Mouse (Mus musculus) splenic B cell, adult 2 months (primary cell): Measurements from ENCODE around the gene Mplkip.

Experiments
- DNase-seq: peaks from one replicate; pipeline ENCODE4 v3.0.0-alpha.2; 2011; ENCODE audit warnings: low read depth, low spot score
- H3K27me3 ChIP-seq: 2 replicates; pipeline ENCODE4 v1.6.1; 2012; ENCODE audit warnings: mild to moderate bottlenecking, low read length, moderate library complexity, mixed read lengths; ENCODE audit not compliant: control insufficient read depth, poor library complexity, insufficient read depth, severe bottlenecking
- H3K36me3 ChIP-seq: 2 replicates; pipeline ENCODE4 v1.6.1; 2012; ENCODE audit warnings: mild to moderate bottlenecking, low read length, moderate library complexity, mixed read lengths; ENCODE audit not compliant: control insufficient read depth, poor library complexity, insufficient read depth, severe bottlenecking

The Mplkip gene

DNA sequence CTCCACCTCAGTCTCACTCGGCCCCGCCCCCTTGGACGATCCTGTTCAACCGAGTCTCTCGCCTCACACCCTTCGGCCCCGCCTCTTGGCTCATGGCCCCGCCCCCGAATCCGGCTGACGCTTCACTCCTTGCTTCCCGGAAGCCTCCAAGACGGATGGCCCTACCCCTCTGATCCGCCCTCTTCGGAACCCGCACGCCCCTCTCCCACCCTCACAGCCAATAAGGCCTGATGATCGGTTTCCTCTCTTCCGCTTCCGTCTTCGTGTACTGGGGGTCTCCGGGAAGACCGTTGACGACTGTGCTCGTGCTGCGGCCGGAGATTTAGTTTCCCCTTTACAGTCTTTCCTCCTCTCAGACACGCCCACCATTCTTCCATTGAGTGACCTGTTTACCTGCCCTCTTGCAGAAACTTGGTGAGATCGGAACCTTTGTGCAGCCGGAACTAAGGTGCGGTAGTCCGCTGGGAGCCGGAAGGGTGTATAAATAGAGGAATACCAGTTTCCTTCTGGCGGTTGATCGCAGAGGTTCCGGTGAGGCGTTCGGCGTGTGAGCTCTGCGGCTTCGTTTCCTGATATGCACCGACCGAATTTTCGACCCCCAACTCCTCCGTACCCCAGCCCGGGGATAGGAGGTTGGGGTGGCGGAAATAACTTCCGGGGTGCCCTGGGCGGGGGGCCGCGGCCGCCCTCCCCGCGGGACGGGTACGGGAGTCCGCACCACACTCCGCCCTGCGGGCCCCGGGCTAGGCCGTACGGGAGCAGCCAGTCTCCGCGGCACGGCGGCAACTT, at the start of gene Mplkip, which contains the start of gene Sugct:
Gene Mplkip (plus strand): TSS at position 282 of the 789 bp plus-strand sequence.
Gene Sugct (minus strand): TSS at position 643 of the 789 bp plus-strand sequence.
- no peaks in the 10 kb centered on the region for H3K36me3 ChIP-seq
- peak; percentile 100 for DNase-seq
- no peaks in the 10 kb centered on the region for H3K27me3 ChIP-seq

DNA sequence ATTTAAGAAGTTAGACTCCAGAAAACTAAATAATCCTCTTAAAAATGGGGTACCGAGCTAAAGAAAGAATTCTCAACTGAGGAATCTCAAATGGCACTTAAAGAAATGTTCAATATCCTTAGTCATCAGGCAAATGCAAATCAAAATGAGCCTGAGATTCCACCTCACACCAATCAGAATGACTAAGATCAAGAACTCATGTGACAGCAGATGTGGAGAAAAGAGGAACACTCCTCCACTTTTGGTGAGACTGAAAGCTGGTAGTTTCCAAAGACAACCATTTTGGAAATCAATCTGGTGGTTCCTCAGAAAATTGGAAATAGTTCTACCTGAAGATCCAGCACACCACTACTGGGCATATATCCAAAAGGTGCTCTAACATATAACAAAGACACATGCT, 27.6 kb upstream of the Mplkip start:
- H3K36me3 ChIP-seq: no peaks in the 10 kb centered on the region
- H3K27me3 ChIP-seq: no peaks in the 10 kb centered on the region
- DNase-seq: no peak

DNA sequence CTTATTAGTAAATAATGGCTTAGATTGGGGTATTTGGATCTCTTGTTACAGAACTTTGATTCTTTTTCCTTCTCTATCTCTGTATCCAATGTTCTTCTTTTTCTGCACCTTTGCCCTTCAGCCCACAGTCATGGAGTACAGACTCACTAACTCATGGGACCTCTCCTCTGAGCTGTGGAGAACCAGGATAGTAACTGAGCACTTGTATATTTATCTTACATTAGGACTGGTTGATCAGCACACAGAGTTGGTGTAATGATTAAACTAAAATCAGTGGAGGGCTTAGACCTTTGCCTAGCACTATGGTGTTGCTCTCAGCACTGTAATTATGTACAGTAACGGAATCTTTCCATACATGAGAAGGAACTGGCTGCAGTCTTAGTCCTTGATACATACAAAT, 23.9 kb upstream of the Mplkip start:
- H3K36me3 ChIP-seq: no peaks in the 10 kb centered on the region
- H3K27me3 ChIP-seq: no peaks in the 10 kb centered on the region
- no peak for DNase-seq

DNA sequence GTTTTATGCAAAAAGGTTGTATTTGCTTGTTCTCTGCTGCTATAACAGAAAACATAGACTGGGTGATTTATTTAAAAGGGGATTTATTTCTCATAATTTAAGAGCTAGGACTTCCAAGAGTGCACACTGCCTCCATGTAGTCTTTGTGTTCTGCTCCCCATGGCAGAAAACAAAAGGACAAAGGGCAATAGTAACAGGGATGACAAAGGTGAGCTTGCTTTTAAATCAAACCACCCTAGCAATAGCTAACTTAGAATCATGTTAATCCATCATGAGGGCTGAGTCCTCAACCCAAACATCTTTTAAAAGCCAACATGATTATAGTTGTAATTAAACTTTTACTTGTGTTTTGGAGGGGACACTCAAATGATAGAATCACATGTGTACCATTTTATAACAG, 5.5 kb upstream of the Mplkip start:
- H3K36me3 ChIP-seq: no peaks in the 10 kb centered on the region
- no peak for DNase-seq
- no peaks in the 10 kb centered on the region for H3K27me3 ChIP-seq

GRCm38 (mm10) chr13:17690686-17691085, 4.3 kb upstream of the Mplkip start:
- Histone ChIP-seq H3K27me3 (no peaks in the 10 kb centered on the region), H3K36me3 (no peaks in the 10 kb centered on the region)
- no peak for DNase-seq

GRCm38 (mm10) chr13:17691436-17691835, 3.6 kb upstream of the Mplkip start:
- DNase-seq: no peak
- no peaks in the 10 kb centered on the region for H3K36me3 ChIP-seq
- H3K27me3 ChIP-seq: no peaks in the 10 kb centered on the region

DNA sequence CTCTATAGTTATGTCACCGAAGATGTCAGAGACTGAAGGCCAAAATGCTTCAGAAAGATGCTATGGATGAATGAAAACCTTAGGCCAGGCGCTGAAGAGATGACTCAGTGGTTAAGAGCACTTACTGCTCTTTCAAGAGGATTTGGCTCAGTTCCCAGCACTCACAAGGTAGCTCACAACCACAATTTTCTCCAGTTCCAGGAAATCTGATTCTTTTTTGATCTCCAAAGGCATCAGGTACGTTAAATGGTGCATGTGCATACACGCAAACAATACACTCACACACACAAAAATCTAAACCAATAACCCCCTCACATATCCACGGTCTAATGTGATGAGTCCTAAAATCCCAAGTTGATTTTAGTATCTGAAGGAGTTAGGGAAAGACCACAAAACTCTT, 1.2 kb upstream of the Mplkip start:
- Histone ChIP-seq H3K36me3 (no peaks in the 10 kb centered on the region), H3K27me3 (no peaks in the 10 kb centered on the region)
- peak; percentile 7 for DNase-seq

- DNase-seq: no peak
- no peaks in the 10 kb centered on the region for H3K36me3 ChIP-seq
- no peaks in the 10 kb centered on the region for H3K27me3 ChIP-seq
These were observed 578 bp upstream of the Mplkip start for GRCm38 (mm10) chr13:17694414-17694813.

GRCm38 (mm10) chr13:17695898-17696580, 1.0 kb downstream of the Mplkip start:
- DNase-seq: peak; percentile 19
- H3K27me3 ChIP-seq: no peaks in the 10 kb centered on the region

GRCm38 (mm10) chr13:17700090-17700715, 5.2 kb downstream of the Mplkip start:
- Histone ChIP-seq H3K36me3 (no peaks in the 10 kb centered on the region), H3K27me3 (no peaks in the 10 kb centered on the region)
- no peak for DNase-seq

More at GRCm38 (mm10) chr13:17695898-17696580, 1.0 kb downstream of the Mplkip start:
- H3K36me3 ChIP-seq: no peaks in the 10 kb centered on the region

DNA sequence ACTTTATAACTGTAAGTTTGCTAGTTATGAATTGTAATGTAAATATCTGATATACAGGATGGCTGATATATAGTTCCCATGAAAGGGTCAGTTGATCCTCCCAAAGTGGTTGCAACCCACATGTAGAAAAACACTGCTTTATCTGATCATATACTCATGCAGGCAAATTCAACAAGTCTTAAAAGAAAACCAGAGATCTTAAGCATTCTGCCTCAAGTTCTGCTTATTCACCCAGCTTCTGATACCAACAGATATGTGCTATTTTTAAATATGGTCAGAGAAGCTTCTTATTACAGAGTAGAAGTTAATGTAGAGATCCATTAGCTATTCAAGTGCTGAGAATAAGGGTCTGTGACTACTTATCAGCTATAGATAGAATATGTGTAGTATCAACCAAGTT, 6.3 kb downstream of the Mplkip start:
- no peaks in the 10 kb centered on the region for H3K27me3 ChIP-seq
- no peak for DNase-seq
- H3K36me3 ChIP-seq: no peaks in the 10 kb centered on the region

DNA sequence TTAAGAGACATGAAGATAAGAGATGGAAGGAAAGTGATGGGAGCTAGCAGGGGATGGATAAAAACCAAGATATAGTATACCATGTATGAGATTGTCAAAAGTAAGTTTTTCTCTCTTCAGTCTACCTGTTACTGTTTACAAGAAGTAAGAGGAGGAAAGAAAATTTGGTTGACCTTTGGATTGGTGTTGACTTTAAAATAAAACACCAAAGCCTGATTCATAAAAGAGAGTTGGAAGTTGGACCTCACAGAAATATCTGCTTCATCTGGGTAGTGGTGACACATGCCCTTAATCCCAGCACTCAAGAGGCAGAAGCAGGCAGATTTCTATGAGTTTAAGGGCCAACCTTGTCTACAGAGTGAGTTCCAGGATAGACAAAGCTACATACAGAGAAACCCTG, 7.3 kb downstream of the Mplkip start:
- DNase-seq: no peak
- Histone ChIP-seq H3K27me3 (no peaks in the 10 kb centered on the region), H3K36me3 (no peaks in the 10 kb centered on the region)

- no peaks in the 10 kb centered on the region for H3K27me3 ChIP-seq
- no peak for DNase-seq
- H3K36me3 ChIP-seq: no peaks in the 10 kb centered on the region
These were observed 10.3 kb downstream of the Mplkip start for GRCm38 (mm10) chr13:17705188-17705826.

GRCm38 (mm10) chr13:17708784-17709311, 13.9 kb downstream of the Mplkip start:
- no peaks in the 10 kb centered on the region for H3K36me3 ChIP-seq
- no peak for DNase-seq
- H3K27me3 ChIP-seq: no peaks in the 10 kb centered on the region
